Mouse (Mus musculus): ENCODE measurements around the gene Asb2. TPM values are rescaled to one million over a fixed set of nuclear protein-coding genes. Genes with fewer than 3 reads are reported as not detected.

Asb2 gene
- total and polyA plus RNA-seq, 2 experiments, result 2.7 to 5.6 TPM

- no peak overlapping the region for H3K4me3 ChIP-seq (ENCODE audit: insufficient read depth, low read depth, low read length)
- no peaks in the 10 kb centered on the region for H3K36me3 ChIP-seq (ENCODE audit: control insufficient read depth, insufficient read depth, low read length)
- H3K4me1 ChIP-seq (ENCODE audit: control insufficient read depth, insufficient read depth, low read length), result peaks cover 14% of the 10 kb centered on the region
- WGBS, result 83% methylated on average over 7 of the region's 7 CpGs
- DNase-seq (ENCODE audit: extremely low read depth, low read depth, low spot score), result no peak
- no peak overlapping the region for H3K9ac ChIP-seq (ENCODE audit: low read depth, low read length)
- H3K79me2 ChIP-seq (ENCODE audit: control insufficient read depth, insufficient read depth, low read length), result no peaks in the 10 kb centered on the region
- H3K27ac ChIP-seq (replicated peaks; ENCODE audit: insufficient read depth, low read depth, low read length), result no peak overlapping the region
- no peak for TF ChIP-seq POLR2A (IDR thresholded peaks at IDR 0.05; ENCODE audit: extremely low read depth, insufficient read depth, low read length)
- no peak for TF ChIP-seq CTCF (IDR thresholded peaks at IDR 0.05; ENCODE audit: low read depth, low read length)
- no peaks in the 10 kb centered on the region for H3K27me3 ChIP-seq (ENCODE audit: control insufficient read depth, insufficient read depth, low read length)
Observed at GRCm38 (mm10) chr12:103391098-103391497, 35.3 kb upstream of the Asb2 start.

GRCm38 (mm10) chr12:103389982-103390381 lies 34.2 kb upstream of the Asb2 start:
- TF ChIP-seq CTCF (IDR thresholded peaks at IDR 0.05; ENCODE audit: low read depth, low read length) (no peak), POLR2A (IDR thresholded peaks at IDR 0.05; ENCODE audit: extremely low read depth, insufficient read depth, low read length) (no peak)
- no peak for DNase-seq (ENCODE audit: extremely low read depth, low read depth, low spot score)
- H3K9ac ChIP-seq (ENCODE audit: low read depth, low read length), result no peak overlapping the region
- no peaks in the 10 kb centered on the region for H3K27me3 ChIP-seq (ENCODE audit: control insufficient read depth, insufficient read depth, low read length)
- no peak overlapping the region for H3K27ac ChIP-seq (replicated peaks; ENCODE audit: insufficient read depth, low read depth, low read length)
- 54% methylated on average over 4 of the region's 4 CpGs for WGBS
- H3K36me3 ChIP-seq (ENCODE audit: control insufficient read depth, insufficient read depth, low read length), result no peaks in the 10 kb centered on the region
- no peak overlapping the region for H3K4me3 ChIP-seq (ENCODE audit: insufficient read depth, low read depth, low read length)
- peaks cover 7% of the 10 kb centered on the region for H3K4me1 ChIP-seq (ENCODE audit: control insufficient read depth, insufficient read depth, low read length)
- no peaks in the 10 kb centered on the region for H3K79me2 ChIP-seq (ENCODE audit: control insufficient read depth, insufficient read depth, low read length)

- H3K27me3 ChIP-seq (ENCODE audit: control insufficient read depth, insufficient read depth, low read length), result no peaks in the 10 kb centered on the region
- H3K36me3 ChIP-seq (ENCODE audit: control insufficient read depth, insufficient read depth, low read length), result no peaks in the 10 kb centered on the region
- DNase-seq (ENCODE audit: extremely low read depth, low read depth, low spot score), result peak; percentile 28
- TF ChIP-seq CTCF (IDR thresholded peaks at IDR 0.05; ENCODE audit: low read depth, low read length) (no peak), POLR2A (IDR thresholded peaks at IDR 0.05; ENCODE audit: extremely low read depth, insufficient read depth, low read length) (no peak)
- H3K9ac ChIP-seq (ENCODE audit: low read depth, low read length), result no peak overlapping the region
- WGBS, result 24% methylated on average over 2 of the region's 2 CpGs
- 0 out of 2 replicates have a peak overlapping the region, but pooled peaks have one; percentile 92 for H3K4me3 ChIP-seq (ENCODE audit: insufficient read depth, low read depth, low read length)
- peaks cover 7% of the 10 kb centered on the region for H3K4me1 ChIP-seq (ENCODE audit: control insufficient read depth, insufficient read depth, low read length)
- H3K27ac ChIP-seq (replicated peaks; ENCODE audit: insufficient read depth, low read depth, low read length), result no peak overlapping the region
- H3K79me2 ChIP-seq (ENCODE audit: control insufficient read depth, insufficient read depth, low read length), result no peaks in the 10 kb centered on the region
Observed at GRCm38 (mm10) chr12:103389348-103389727, 33.5 kb upstream of the Asb2 start.

- 1% methylated on average over 58 of the region's 58 CpGs for WGBS
- H3K27ac ChIP-seq (replicated peaks; ENCODE audit: insufficient read depth, low read depth, low read length), result no peak within 1 kb of the TSS
Observed at GRCm38 (mm10) chr12:103388505-103389347, 32.9 kb upstream of the Asb2 start, which contains the start of gene Otub2. Gene Otub2 (plus strand): TSS chr12:103388682.

GRCm38 (mm10) chr12:103380226-103380625 lies 24.4 kb upstream of the Asb2 start:
- Histone ChIP-seq H3K4me3 (ENCODE audit: insufficient read depth, low read depth, low read length) (no peak overlapping the region), H3K9ac (ENCODE audit: low read depth, low read length) (no peak overlapping the region), H3K27me3 (ENCODE audit: control insufficient read depth, insufficient read depth, low read length) (no peaks in the 10 kb centered on the region), H3K36me3 (ENCODE audit: control insufficient read depth, insufficient read depth, low read length) (no peaks in the 10 kb centered on the region), H3K27ac (replicated peaks; ENCODE audit: insufficient read depth, low read depth, low read length) (no peak overlapping the region), H3K79me2 (ENCODE audit: control insufficient read depth, insufficient read depth, low read length) (no peaks in the 10 kb centered on the region), H3K4me1 (ENCODE audit: control insufficient read depth, insufficient read depth, low read length) (no peaks in the 10 kb centered on the region)
- no peak for DNase-seq (ENCODE audit: extremely low read depth, low read depth, low spot score)
- 82% methylated on average over 4 of the region's 4 CpGs for WGBS
- TF ChIP-seq CTCF (IDR thresholded peaks at IDR 0.05; ENCODE audit: low read depth, low read length) (no peak), POLR2A (IDR thresholded peaks at IDR 0.05; ENCODE audit: extremely low read depth, insufficient read depth, low read length) (no peak)

More at GRCm38 (mm10) chr12:103388505-103389347, 32.9 kb upstream of the Asb2 start, which contains the start of gene Otub2:
- Histone ChIP-seq H3K27me3 (ENCODE audit: control insufficient read depth, insufficient read depth, low read length) (no peaks in the 10 kb centered on the region), H3K4me3 (ENCODE audit: insufficient read depth, low read depth, low read length) (peak within 1 kb of the TSS; percentile 92), H3K79me2 (ENCODE audit: control insufficient read depth, insufficient read depth, low read length) (no peaks in the 10 kb centered on the region), H3K4me1 (ENCODE audit: control insufficient read depth, insufficient read depth, low read length) (peaks cover 7% of the 10 kb centered on the region), H3K36me3 (ENCODE audit: control insufficient read depth, insufficient read depth, low read length) (no peaks in the 10 kb centered on the region), H3K9ac (ENCODE audit: low read depth, low read length) (peak within 1 kb of the TSS; percentile 93)
- peak; percentile 84 for DNase-seq (ENCODE audit: extremely low read depth, low read depth, low spot score)
- TF ChIP-seq POLR2A (IDR thresholded peaks at IDR 0.05; ENCODE audit: extremely low read depth, insufficient read depth, low read length) (peak; percentile 51; the same call in 1 of the 2 replicates), CTCF (IDR thresholded peaks at IDR 0.05; ENCODE audit: low read depth, low read length) (0 out of 2 replicates have a peak, but pooled peaks have one; percentile 10)

- H3K4me3 ChIP-seq (ENCODE audit: insufficient read depth, low read depth, low read length), result no peak overlapping the region
- H3K9ac ChIP-seq (ENCODE audit: low read depth, low read length), result no peak overlapping the region
- TF ChIP-seq CTCF (IDR thresholded peaks at IDR 0.05; ENCODE audit: low read depth, low read length), result no peak
Observed at GRCm38 (mm10) chr12:103376774-103377173, 21.0 kb upstream of the Asb2 start.

More at GRCm38 (mm10) chr12:103376774-103377173, 21.0 kb upstream of the Asb2 start:
- H3K4me1 ChIP-seq (ENCODE audit: control insufficient read depth, insufficient read depth, low read length), result no peaks in the 10 kb centered on the region
- no peak overlapping the region for H3K27ac ChIP-seq (replicated peaks; ENCODE audit: insufficient read depth, low read depth, low read length)
- H3K27me3 ChIP-seq (ENCODE audit: control insufficient read depth, insufficient read depth, low read length), result no peaks in the 10 kb centered on the region
- WGBS, result 80% methylated on average over 4 of the region's 4 CpGs
- DNase-seq (ENCODE audit: extremely low read depth, low read depth, low spot score), result no peak
- no peaks in the 10 kb centered on the region for H3K79me2 ChIP-seq (ENCODE audit: control insufficient read depth, insufficient read depth, low read length)
- H3K36me3 ChIP-seq (ENCODE audit: control insufficient read depth, insufficient read depth, low read length), result no peaks in the 10 kb centered on the region

Measured in liver, adult 2 months (tissue).